Mouse (Mus musculus) hindbrain, embryonic 13.5 days (tissue): Measurements from ENCODE around the gene Ccdc157. TPM values are rescaled to one million over a fixed set of nuclear protein-coding genes. Genes with fewer than 3 reads are reported as not detected.
A peak's percentile ranks its signal among the peaks of the same experiment; 100 is the strongest.

Experiments
- ATAC-seq: fragments of 200-750 bp; cut with Nextera tagmentation; 2 replicates; pipeline ENCODE4 v1.8.0; 2017; ENCODE audit warnings: moderate TSS enrichment; ENCODE audit not compliant: low FRiP score
- H3K27ac ChIP-seq: fragments of 300-500 bp; sonication (generic); 2 replicates; pipeline ENCODE4 v1.5.1; 2015; ENCODE audit warnings: inconsistent platforms, mild to moderate bottlenecking, moderate library complexity
- H3K27me3 ChIP-seq: fragments of 300-500 bp; sonication (generic); 2 replicates; pipeline ENCODE4 v1.6.1; 2015; ENCODE audit warnings: mild to moderate bottlenecking, inconsistent platforms
- H3K36me3 ChIP-seq: fragments of 300-500 bp; sonication (generic); 2 replicates; pipeline ENCODE4 v1.6.1; 2015; ENCODE audit warnings: mild to moderate bottlenecking, inconsistent platforms
- H3K4me1 ChIP-seq: fragments of 300-500 bp; sonication (generic); replicated peaks from 2 replicates; pipeline ENCODE4 v1.6.1; 2015; ENCODE audit warnings: inconsistent platforms
- H3K4me2 ChIP-seq: fragments of 300-500 bp; sonication (generic); 2 replicates; pipeline ENCODE4 v1.6.1; 2015; ENCODE audit warnings: inconsistent platforms, mild to moderate bottlenecking, moderate library complexity
- H3K4me3 ChIP-seq: fragments of 300-500 bp; sonication (generic); 2 replicates; pipeline ENCODE4 v1.5.1; 2015; ENCODE audit warnings: mild to moderate bottlenecking, inconsistent platforms
- H3K9ac ChIP-seq: fragments of 300-500 bp; sonication (generic); 2 replicates; pipeline ENCODE4 v1.6.1; 2015; ENCODE audit warnings: mild to moderate bottlenecking, inconsistent platforms
- H3K9me3 ChIP-seq: fragments of 300-500 bp; sonication (generic); 2 replicates; pipeline ENCODE4 v1.6.1; 2016; ENCODE audit warnings: inconsistent platforms
- WGBS: fragments of 180-500 bp; shearing (Covaris S2); methylation state at CpG from one replicate; pipeline ENCODE4 v1.1.7; 2015; 5-methylcytosine and 5-hydroxymethylcytosine counted together
- polyA plus RNA-seq: library from polyadenylated mRNA; unstranded; fragments of >200 nt; fragmentation: Nextera tagmentation; extraction: Ambion mirVana; gene quantifications from 2 replicates; pipeline ENCODE4 v1.2.1, GENCODE M21; 2015

The Ccdc157 gene
- polyA plus RNA-seq, result 7.2 and 8.1 TPM in 2 replicates

- H3K4me2 ChIP-seq, result peak within 1 kb of the TSS; percentile 97
- H3K4me1 ChIP-seq, result peaks cover 64% of the 10 kb centered on the region
- peak within 1 kb of the TSS; percentile 92 for H3K9ac ChIP-seq
- H3K27me3 ChIP-seq, result no peaks in the 10 kb centered on the region
- peaks cover 35% of the 10 kb centered on the region for H3K36me3 ChIP-seq
- ATAC-seq, result peak; percentile 98
- H3K9me3 ChIP-seq, result no peaks in the 10 kb centered on the region
- WGBS, result 2% methylated on average over 54 of the region's 54 CpGs
- H3K27ac ChIP-seq, result peak within 1 kb of the TSS; percentile 95
- peak within 1 kb of the TSS; percentile 89 for H3K4me3 ChIP-seq
Measured at GRCm38 (mm10) chr11:4159808-4160708, at the start of gene Ccdc157, which contains the start of gene Sf3a1. Gene Ccdc157 (minus strand): TSS chr11:4160293. Gene Sf3a1 (plus strand): TSS chr11:4160350.

- Histone ChIP-seq H3K9me3 (no peaks in the 10 kb centered on the region), H3K4me3 (no peak overlapping the region), H3K27ac (no peak overlapping the region), H3K4me2 (no peak overlapping the region), H3K36me3 (peaks cover 87% of the 10 kb centered on the region), H3K4me1 (no peaks in the 10 kb centered on the region), H3K27me3 (no peaks in the 10 kb centered on the region), H3K9ac (no peak overlapping the region)
- no peak for ATAC-seq
- WGBS, result 84% methylated on average over 5 of the region's 5 CpGs
Measured at GRCm38 (mm10) chr11:4209556-4209955, 49.5 kb upstream of the Ccdc157 start.

GRCm38 (mm10) chr11:4207655-4208054 lies 47.6 kb upstream of the Ccdc157 start:
- Histone ChIP-seq H3K27ac (no peak overlapping the region), H3K36me3 (peaks cover 68% of the 10 kb centered on the region), H3K4me2 (no peak overlapping the region), H3K27me3 (no peaks in the 10 kb centered on the region), H3K4me1 (no peaks in the 10 kb centered on the region), H3K4me3 (no peak overlapping the region), H3K9me3 (no peaks in the 10 kb centered on the region), H3K9ac (no peak overlapping the region)
- ATAC-seq, result no peak
- WGBS, result 94% methylated on average over 9 of the region's 9 CpGs

DNA sequence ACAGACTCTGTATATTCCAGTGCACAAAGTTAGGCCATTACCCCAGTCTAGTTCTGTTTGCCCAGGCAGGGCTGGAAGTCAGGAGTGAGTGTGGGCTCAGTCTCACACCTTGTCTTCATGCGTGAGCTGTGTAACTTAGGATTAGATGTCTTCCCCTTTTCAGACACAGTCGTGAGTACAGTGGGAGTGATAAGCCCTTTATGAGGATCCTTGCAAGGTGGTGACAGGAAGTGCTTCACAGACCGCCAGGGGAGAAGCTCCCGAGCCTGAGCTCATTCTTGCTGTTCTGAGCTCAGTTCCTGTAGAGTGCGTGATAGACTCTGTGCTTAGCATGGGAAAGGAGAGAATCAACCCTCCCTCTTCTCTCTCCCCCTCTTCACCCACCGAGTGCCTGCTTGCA lies 46.5 kb upstream of the Ccdc157 start:
- H3K4me3 ChIP-seq, result no peak overlapping the region
- no peaks in the 10 kb centered on the region for H3K27me3 ChIP-seq
- H3K36me3 ChIP-seq, result peaks cover 57% of the 10 kb centered on the region
- ATAC-seq, result no peak
- no peaks in the 10 kb centered on the region for H3K9me3 ChIP-seq
- no peak overlapping the region for H3K4me2 ChIP-seq
- 88% methylated on average over 6 of the region's 6 CpGs for WGBS
- H3K27ac ChIP-seq, result no peak overlapping the region
- no peak overlapping the region for H3K9ac ChIP-seq
- H3K4me1 ChIP-seq, result no peaks in the 10 kb centered on the region

- H3K36me3 ChIP-seq, result peaks cover 52% of the 10 kb centered on the region
Measured at GRCm38 (mm10) chr11:4205951-4206350, 45.9 kb upstream of the Ccdc157 start.

GRCm38 (mm10) chr11:4205097-4205655 lies 45.1 kb upstream of the Ccdc157 start:
- Histone ChIP-seq H3K4me2 (no peak overlapping the region), H3K4me1 (no peaks in the 10 kb centered on the region), H3K9ac (no peak overlapping the region), H3K4me3 (no peak overlapping the region), H3K27ac (no peak overlapping the region), H3K36me3 (peaks cover 44% of the 10 kb centered on the region), H3K9me3 (no peaks in the 10 kb centered on the region), H3K27me3 (no peaks in the 10 kb centered on the region)
- 92% methylated on average over 5 of the region's 5 CpGs for WGBS
- ATAC-seq, result no peak

More at GRCm38 (mm10) chr11:4205951-4206350, 45.9 kb upstream of the Ccdc157 start:
- Histone ChIP-seq H3K27me3 (no peaks in the 10 kb centered on the region), H3K4me1 (no peaks in the 10 kb centered on the region), H3K9me3 (no peaks in the 10 kb centered on the region), H3K4me2 (no peak overlapping the region), H3K27ac (no peak overlapping the region), H3K4me3 (no peak overlapping the region), H3K9ac (no peak overlapping the region)
- 92% methylated on average over 7 of the region's 7 CpGs for WGBS
- no peak for ATAC-seq

GRCm38 (mm10) chr11:4203705-4204074 lies 43.6 kb upstream of the Ccdc157 start:
- no peaks in the 10 kb centered on the region for H3K27me3 ChIP-seq
- WGBS, result 52% methylated on average over 2 of the region's 2 CpGs
- H3K4me1 ChIP-seq, result no peaks in the 10 kb centered on the region
- ATAC-seq, result no peak
- no peaks in the 10 kb centered on the region for H3K9me3 ChIP-seq
- H3K4me2 ChIP-seq, result no peak overlapping the region
- no peak overlapping the region for H3K4me3 ChIP-seq
- H3K27ac ChIP-seq, result no peak overlapping the region
- peaks cover 30% of the 10 kb centered on the region for H3K36me3 ChIP-seq
- H3K9ac ChIP-seq, result no peak overlapping the region

GRCm38 (mm10) chr11:4202995-4203704 lies 43.1 kb upstream of the Ccdc157 start:
- peaks cover 25% of the 10 kb centered on the region for H3K36me3 ChIP-seq
- no peak overlapping the region for H3K4me3 ChIP-seq
- WGBS, result 87% methylated on average over 12 of the region's 12 CpGs
- H3K9me3 ChIP-seq, result no peaks in the 10 kb centered on the region
- ATAC-seq, result no peak
- no peaks in the 10 kb centered on the region for H3K4me1 ChIP-seq
- H3K4me2 ChIP-seq, result no peak overlapping the region
- H3K27ac ChIP-seq, result no peak overlapping the region
- no peaks in the 10 kb centered on the region for H3K27me3 ChIP-seq
- H3K9ac ChIP-seq, result no peak overlapping the region

DNA sequence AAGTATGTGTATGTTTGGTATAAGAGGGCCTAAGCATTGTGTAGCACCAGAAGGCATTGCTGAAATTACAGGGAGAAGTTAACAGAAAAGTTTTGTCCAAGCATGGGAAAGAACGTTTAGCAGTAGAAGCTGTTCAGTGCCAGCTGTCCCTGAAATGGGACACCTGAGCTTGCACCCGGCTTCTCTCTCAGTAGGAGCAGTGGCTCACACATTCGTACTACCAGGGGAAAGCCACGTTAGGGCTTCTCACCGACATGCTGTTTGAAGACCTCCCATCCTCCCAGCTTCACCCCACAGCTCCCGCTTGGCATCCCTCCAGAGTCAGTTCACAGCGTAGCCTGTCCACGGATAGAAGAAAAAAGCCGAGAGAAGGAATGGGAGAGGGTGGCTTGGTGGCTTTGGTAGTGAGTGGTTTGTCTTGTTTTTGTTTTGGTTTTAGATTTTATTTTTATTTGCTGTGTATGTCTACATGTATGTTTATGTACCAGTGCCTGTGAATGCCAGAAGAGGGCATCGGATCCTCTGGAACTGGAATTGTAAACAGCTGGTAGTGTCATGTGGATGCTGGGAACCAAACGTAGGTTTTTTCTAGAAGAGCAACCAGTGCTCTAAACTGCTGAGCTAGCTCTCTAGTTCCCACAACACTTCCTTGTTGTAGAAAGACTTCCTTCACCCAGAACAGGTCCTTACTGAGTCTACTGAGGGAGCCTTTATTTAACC lies 42.0 kb upstream of the Ccdc157 start:
- Histone ChIP-seq H3K4me3 (no peak overlapping the region), H3K4me2 (no peak overlapping the region), H3K36me3 (peaks cover 14% of the 10 kb centered on the region), H3K27ac (no peak overlapping the region), H3K9me3 (no peaks in the 10 kb centered on the region), H3K4me1 (0 out of 2 replicates have a peak, but pooled peaks cover under 1% of the 10 kb centered on the region), H3K27me3 (no peaks in the 10 kb centered on the region), H3K9ac (no peak overlapping the region)
- ATAC-seq, result no peak
- WGBS, result 70% methylated on average over 11 of the region's 11 CpGs

DNA sequence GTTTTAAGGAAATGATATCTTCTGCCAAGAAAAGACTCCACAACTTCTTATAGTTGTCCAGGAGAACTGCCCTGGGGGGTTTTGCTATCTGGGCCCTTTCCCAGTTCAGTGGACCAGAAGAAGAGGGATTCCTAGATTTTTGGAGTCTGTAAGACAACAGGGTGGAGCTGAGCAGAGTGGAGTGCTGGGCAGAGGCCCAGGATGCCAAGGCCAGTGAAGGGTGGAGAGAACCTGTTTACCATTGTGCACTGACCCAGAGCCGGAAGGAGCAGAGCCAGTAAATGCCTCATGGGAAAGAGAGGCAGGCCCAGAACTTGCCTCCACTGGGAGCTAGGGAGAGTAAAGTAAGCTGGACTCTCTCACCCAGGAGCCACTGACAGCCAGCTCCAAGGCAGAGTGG lies 37.6 kb upstream of the Ccdc157 start:
- no peak overlapping the region for H3K27ac ChIP-seq
- H3K9ac ChIP-seq, result no peak overlapping the region
- no peaks in the 10 kb centered on the region for H3K9me3 ChIP-seq
- 86% methylated on average over 1 of the region's 1 CpGs for WGBS
- no peaks in the 10 kb centered on the region for H3K27me3 ChIP-seq
- peaks cover 14% of the 10 kb centered on the region for H3K4me1 ChIP-seq
- ATAC-seq, result no peak
- no peak overlapping the region for H3K4me2 ChIP-seq
- H3K36me3 ChIP-seq, result no peaks in the 10 kb centered on the region
- no peak overlapping the region for H3K4me3 ChIP-seq

GRCm38 (mm10) chr11:4196636-4197035 lies 36.5 kb upstream of the Ccdc157 start:
- Histone ChIP-seq H3K9me3 (no peaks in the 10 kb centered on the region), H3K4me2 (no peak overlapping the region), H3K4me3 (no peak overlapping the region), H3K9ac (no peak overlapping the region), H3K36me3 (no peaks in the 10 kb centered on the region), H3K27ac (no peak overlapping the region), H3K4me1 (peaks cover 21% of the 10 kb centered on the region), H3K27me3 (no peaks in the 10 kb centered on the region)
- 78% methylated on average over 8 of the region's 8 CpGs for WGBS
- ATAC-seq, result no peak

DNA sequence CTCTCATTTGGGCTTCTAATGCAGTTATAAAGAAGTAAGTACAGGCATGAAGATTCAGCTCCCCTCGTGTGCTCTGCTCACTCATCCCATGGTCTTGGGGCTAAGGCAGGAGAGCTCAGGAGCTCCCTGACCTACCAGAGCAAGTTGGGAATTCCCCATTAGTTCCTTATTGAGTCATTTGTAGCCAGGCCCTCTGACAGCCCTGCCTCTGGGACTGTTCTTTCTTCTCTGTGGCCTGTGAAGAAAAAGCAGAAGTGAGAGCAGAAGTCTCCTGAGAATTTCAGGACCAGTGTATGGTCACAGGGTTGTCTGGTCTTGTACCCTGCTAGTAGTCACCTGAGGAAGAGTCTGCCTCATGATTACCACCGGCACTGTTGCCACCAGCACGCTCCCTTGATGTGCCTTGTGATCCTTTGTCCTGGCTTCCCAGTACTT lies 35.5 kb upstream of the Ccdc157 start:
- no peak overlapping the region for H3K9ac ChIP-seq
- no peaks in the 10 kb centered on the region for H3K27me3 ChIP-seq
- H3K4me3 ChIP-seq, result no peak overlapping the region

More for the DNA sequence above, 35.5 kb upstream of the Ccdc157 start:
- Histone ChIP-seq H3K36me3 (no peaks in the 10 kb centered on the region), H3K4me2 (no peak overlapping the region), H3K27ac (no peak overlapping the region), H3K4me1 (peaks cover 21% of the 10 kb centered on the region), H3K9me3 (no peaks in the 10 kb centered on the region)
- 79% methylated on average over 3 of the region's 3 CpGs for WGBS
- no peak for ATAC-seq
